Mouse (Mus musculus) right cerebral cortex, postnatal 25 days (tissue): ENCODE data around the gene Lrfn2.

ENCODE experiments used
- DNase-seq: peaks from one replicate; pipeline ENCODE4 v3.0.0; 2022

Gene Lrfn2

GRCm38 (mm10) chr17:48931621-48932405 is at the start of gene Lrfn2:
Lrfn2 (plus strand) TSS chr17:48932379.
- peak; percentile 91 for DNase-seq

GRCm38 (mm10) chr17:48887472-48888385 is 44.5 kb upstream of the Lrfn2 start:
- peak; percentile 79 for DNase-seq

GRCm38 (mm10) chr17:48905286-48906040 is 26.7 kb upstream of the Lrfn2 start:
- DNase-seq = no peak

GRCm38 (mm10) chr17:48913437-48913836 is 18.7 kb upstream of the Lrfn2 start:
- no peak for DNase-seq

DNA sequence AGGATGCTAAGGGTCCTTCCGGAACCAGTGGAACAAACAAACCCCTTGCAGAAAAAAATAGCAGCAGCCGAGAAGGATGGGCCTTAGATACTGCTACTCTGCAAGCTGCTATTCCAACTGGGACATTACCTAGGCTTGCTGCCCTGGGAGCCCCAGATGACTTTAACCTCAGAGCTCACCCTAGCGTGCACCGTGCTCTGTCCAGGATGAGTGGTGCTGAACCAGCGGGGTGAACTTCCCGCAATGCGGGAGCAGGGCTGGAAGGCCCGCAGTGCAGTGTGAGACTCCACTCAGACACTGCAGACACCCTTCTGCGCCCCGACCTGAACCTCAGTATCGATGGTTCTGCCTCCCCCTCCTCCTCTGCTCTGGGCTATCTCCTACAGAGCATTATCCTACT is 14.8 kb upstream of the Lrfn2 start:
- no peak for DNase-seq

DNA sequence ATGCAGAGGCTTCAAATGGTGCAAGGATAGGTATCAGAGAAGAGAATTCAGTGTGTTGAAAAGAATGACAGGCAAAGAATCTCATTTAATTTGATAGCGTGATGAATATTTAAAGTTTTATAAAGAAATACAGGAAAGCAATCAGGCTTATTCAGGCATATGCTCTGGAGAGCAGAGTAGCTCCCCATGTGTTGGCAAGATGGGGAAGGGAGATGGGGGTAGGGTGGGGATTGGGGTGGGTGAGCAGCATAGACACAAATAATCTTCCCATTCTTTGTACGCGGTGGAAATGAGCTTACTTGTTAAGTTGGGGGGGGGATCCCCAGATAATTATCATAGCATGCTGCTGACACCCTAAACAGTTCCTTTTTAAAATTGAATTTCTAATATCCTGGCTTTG is 13.7 kb upstream of the Lrfn2 start:
- DNase-seq = no peak

DNA sequence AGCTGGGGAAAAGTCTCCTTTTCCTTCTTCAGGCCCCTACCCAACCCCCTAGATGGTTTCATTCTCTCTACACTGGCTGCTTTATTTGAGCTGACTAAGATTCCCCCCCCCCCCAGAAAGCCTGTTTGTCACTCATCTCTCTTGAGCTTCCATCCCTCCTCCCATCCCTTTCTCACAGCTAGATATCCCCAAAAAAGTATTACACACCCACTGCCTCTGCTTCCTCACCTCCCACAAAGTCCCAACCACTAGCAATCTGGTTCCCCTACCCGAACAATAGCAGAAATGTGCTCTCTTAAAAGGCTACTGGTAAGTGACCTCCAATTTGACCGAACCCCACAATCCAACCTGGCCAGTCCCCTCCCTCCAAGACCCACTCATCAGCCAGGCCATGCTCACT is 9.3 kb upstream of the Lrfn2 start:
- DNase-seq = no peak

DNA sequence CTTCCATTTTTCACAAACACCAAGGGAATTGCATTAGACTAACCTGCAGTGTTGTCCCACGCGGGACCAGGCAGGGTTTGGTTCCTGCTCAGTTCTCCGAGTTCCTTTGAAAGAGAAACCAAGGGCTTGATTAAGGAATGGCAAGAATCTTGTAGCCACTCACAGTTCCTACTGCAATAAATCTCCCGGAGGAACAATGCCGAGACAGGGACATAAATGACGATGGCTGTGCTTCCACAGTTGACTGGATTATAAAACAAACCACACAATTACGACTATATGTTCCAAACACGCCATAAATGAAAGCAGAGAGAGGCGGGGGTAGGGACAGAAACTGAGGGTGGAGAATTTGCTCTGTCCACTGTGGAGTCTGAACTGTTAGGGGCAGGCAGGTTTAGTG is 6.8 kb upstream of the Lrfn2 start:
- DNase-seq = no peak

GRCm38 (mm10) chr17:48930994-48931393 is 1.2 kb upstream of the Lrfn2 start:
- peak; percentile 36 for DNase-seq

DNA sequence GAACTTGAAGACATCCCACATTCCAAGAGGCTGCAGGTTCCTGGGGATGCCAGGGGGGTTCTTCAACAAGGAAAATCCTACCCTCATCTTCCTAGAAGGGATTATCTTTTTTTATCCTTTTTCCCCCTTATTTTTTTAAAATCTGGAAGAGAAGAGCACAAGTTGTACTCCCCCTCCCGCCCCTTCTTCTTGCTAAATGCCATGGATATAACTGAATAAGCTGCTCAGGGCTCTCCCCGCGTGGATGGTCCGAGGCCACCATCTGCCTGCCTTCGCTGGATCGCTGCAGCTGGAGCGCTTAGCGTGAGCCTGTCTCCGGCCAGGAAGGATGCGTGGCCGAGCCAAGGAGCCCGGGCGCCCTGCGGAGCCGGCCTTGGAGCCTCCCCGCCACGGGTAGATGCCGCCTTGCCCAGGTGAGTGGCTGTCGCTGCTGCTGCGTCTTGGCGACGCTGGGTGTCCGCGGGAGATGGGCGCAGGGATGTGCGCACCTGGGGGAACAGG is 277 bp downstream of the Lrfn2 start:
- peak; percentile 44 for DNase-seq

- peak; percentile 20 for DNase-seq
Measured at GRCm38 (mm10) chr17:48932916-48933315, 737 bp downstream of the Lrfn2 start.

DNA sequence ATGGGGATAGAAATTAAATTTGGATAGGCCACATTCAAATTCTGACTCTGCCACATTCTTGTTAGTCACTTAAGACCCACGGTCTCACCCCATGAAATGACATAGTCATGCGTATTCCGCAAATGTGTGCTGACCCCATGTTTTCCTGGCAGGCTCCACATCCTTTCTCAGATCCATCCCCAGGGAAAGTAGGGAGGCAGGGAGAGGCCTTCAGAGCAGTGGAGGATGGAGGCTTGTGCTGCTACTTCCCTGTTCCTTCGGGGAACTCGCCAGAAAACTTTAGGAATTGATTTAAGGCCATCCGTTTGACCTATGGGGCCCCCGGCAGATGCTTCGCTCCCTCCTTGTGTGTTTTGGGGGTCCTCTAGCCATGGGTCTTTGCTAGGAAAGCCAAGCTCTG is 3.0 kb downstream of the Lrfn2 start:
- DNase-seq = no peak

- no peak for DNase-seq
Measured at GRCm38 (mm10) chr17:48936445-48937141, 4.4 kb downstream of the Lrfn2 start.

DNA sequence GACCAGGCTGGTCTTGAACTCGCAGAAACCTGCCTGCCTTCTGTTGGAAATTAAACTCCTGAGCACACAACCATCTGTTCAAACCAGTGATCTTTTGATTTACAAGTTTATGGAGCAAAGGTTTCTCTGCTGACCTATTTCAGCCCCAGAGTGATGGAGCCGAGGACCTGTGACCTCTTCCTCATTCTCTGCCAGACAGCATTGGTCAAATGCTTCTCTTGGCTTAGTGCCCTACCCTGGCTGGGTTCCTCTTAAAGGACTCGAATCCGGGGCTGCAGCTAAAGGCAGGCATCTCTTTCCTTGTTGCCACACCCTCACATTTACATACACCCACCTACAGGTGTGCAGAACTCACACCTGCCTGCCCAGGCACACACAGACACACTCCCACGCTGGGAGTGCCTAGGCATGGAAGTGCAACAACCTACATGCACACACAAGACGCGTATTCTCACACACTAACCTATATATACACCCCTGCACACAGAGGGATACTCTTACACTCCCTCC is 6.6 kb downstream of the Lrfn2 start:
- DNase-seq = peak; percentile 20

- no peak for DNase-seq
Measured at GRCm38 (mm10) chr17:48946315-48946714, 14.1 kb downstream of the Lrfn2 start.

DNA sequence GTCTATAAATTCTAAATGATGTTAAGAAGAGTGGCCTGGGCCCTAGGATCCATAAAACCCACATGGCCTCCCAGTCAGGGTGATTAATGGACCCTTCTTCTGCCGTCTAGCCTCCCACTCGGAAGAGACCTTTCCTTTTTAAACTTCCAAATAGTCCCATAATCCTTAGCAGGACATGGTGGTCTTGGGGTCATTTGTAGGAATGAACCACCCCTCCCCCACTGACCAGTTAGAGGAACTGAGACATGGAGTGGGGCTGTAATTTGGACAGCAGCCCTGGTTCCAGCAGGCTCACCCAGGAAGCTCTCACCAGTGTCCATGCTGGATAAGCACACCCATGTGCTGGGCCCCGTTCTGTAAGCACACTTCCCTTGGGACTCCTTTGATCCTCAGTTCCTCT is 14.6 kb downstream of the Lrfn2 start:
- no peak for DNase-seq

- no peak for DNase-seq
Measured at GRCm38 (mm10) chr17:48951250-48951649, 19.1 kb downstream of the Lrfn2 start.

DNA sequence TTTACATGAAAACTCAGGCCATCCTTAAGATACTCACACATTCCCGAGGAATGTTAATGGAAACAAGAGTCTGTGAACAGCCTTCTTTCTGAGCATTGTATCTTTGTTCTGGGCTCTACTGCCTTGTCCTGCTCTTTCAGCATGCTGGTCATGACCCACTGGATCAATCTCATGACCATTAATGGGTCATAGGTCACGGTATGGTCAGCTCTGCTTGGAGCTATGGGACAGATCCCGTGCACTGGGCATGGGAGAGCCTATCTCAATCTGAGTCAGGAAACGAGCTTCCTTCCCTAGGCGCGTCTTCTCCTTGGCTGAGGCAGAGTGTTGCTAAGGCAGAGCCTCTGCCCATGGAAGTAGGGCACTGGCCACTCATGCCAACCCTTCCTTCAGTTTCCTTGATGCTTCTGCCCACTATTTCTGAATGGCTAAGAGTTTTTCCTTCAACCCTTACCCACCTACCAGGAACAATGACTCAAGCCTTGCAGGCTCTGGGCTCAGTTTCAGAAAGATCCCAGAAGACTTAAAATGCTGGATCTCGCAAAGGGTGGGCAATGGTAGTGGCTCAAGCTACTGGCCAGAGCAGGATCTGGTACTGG is 24.0 kb downstream of the Lrfn2 start:
- DNase-seq = no peak

GRCm38 (mm10) chr17:48960161-48960698 is 28.1 kb downstream of the Lrfn2 start:
- DNase-seq = no peak

GRCm38 (mm10) chr17:48962646-48963045 is 30.5 kb downstream of the Lrfn2 start:
- no peak for DNase-seq

- no peak for DNase-seq
Measured at GRCm38 (mm10) chr17:48963740-48964139, 31.6 kb downstream of the Lrfn2 start.
